Mouse (Mus musculus) cerebral cortex, adult 2 months (tissue): ENCODE measurements around the gene Smyd3.

Experiments used
- WGBS: fragments of 180-500 bp; shearing (Covaris S2); methylation state at CpG from one replicate; pipeline ENCODE4 v1.1.7; 2018; 5-methylcytosine and 5-hydroxymethylcytosine counted together

Gene Smyd3

GRCm38 (mm10) chr1:179461019-179461814 is 56.6 kb downstream of the Smyd3 start:
- WGBS: 93% methylated on average over 22 of the region's 22 CpGs

- 72% methylated on average over 10 of the region's 10 CpGs for WGBS
Observed at GRCm38 (mm10) chr1:179458987-179459368, 58.9 kb downstream of the Smyd3 start.

DNA sequence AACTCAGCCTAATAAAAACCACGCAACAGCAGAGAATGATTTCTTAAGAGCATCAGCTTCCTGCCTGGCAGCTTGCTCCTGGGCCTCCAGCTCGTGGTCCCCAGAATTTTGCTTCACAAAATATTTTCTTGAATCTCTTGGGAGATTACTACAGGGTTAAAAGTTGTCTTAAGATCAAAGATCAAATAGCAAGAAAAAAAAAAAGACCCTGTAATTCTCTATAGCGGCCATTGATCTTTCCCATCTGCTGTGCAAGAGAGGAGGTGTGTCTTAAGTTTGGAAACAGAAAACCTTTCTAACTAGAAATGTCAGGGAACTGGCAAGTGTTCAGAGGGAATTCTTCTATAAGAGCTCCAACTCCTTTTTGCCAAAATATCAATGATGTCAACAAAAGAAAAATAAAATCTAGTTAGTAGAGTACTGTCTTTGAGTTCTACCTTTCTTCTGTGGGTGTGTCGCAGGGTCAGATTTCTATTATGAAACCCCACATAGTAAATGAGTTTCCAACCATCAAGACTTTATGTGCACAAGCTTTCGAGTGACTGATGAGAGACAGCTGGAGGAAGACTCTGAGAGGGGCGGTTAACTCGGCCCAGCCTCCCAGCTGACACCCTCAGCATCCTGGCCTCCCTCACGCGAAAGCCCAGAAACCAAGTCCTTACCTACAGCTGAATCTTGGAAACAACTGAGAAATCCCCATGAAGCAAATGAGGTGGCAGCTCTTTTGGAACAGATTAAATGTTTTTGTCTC is 59.4 kb downstream of the Smyd3 start:
- WGBS: 66% methylated on average over 9 of the region's 9 CpGs

DNA sequence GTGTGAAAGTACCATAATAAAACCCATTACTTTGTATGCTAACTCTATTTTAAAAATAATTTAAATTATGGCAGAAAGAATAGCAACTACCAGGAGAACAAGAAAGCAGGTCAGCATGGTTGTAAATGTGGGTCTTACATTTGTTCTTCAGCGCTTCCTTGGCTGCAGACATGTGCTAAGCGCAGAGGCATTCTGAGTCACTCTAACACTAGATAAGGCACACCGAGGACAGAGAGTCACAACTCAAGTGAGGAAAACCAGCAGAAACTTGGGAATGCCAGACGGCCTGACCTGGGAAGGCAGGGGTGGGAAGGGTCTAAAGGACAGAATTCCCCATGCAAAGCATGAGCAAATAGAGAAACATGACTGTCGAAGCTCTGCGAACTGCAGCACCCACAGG is 63.2 kb downstream of the Smyd3 start:
- WGBS: 76% methylated on average over 6 of the region's 6 CpGs

DNA sequence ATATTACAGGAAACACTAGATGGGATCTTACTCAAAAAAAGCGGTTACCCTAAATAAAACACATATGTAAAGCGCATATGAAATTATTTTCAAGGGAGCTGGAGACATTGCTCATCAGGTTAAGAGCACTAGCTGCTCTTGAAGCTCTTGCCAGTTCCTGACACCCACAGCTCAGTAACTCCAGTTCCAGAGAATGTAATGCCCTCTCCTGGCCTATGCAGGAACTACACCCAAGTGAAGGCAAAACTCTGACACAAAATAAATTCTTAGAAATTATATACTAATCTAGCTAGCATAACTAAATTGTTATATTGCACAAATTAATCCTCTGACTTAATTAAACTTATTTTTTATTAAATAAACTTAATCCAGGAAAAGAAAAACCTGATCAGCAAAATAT is 66.6 kb downstream of the Smyd3 start:
- 89% methylated on average over 2 of the region's 2 CpGs for WGBS

DNA sequence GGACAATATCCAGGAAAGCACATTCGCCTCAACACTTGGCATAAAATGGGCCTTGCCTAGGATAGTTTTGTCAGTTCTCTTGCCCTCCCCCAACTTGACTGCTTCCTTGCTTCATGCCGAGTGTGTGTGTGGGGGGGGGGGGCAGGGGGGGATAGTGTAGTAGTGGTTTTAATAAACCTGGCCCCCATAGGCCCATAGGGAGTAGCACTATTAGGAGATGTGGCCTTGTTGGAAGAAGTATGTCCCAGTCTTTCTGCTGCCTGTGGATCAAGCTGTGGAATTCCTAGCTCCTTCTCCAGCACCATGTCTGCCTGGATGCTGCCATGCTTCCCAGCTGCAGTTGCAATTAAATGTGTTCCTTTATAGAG is 71.0 kb downstream of the Smyd3 start:
- 43% methylated on average over 2 of the region's 2 CpGs for WGBS

DNA sequence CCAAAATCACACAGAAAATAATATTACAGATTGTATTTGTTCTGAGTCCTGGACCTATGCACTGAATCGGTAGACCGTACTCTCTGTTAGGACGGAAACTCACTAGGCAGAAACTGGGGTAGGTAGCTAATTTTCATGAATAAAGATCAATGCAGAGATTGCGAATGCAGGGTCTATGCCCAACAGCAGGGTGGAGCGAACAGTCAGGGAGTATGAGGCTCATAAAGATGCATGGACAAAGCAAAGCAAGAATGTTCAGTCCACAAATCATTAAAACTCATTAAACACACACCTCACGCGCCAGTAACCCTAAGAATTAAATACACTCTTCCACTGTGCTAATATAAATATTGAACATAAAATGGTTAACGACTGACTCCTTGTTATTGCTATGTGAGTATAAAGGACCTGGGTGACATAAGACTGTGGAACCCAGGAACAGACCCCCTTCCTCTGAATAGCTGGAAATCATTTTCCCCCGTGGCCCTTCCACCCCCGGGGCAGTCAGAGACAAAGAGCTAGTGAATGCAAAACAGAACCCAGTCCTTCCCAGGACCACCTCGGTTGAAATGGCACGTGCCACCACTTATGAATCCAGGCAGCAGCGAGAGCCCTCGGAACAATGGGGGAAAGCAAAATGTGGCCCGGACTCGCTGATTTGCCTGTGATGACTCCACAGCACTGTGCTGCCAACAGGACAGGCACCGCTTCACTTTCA is 71.6 kb downstream of the Smyd3 start:
- 65% methylated on average over 17 of the region's 17 CpGs for WGBS

GRCm38 (mm10) chr1:179443835-179444234 is 74.0 kb downstream of the Smyd3 start:
- 91% methylated on average over 13 of the region's 13 CpGs for WGBS

GRCm38 (mm10) chr1:179443423-179443822 is 74.4 kb downstream of the Smyd3 start:
- 88% methylated on average over 8 of the region's 8 CpGs for WGBS

DNA sequence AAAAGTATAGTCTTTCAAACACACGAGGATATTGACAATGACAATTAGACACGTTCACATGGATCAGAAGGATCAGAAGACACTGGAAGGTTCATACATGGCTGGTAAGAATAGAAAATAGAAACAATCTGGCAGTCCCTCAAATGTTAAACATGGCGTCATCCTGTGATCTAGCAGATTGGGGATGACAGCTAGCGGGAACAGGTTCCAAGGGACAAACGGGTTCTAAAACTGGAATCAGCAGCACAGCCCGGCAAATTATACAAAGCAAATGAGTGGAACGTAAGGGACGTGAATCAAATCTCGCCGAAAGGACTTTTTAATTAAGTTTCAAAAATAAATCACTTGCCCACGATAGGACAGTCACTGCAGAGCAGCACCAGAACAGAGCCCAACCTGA is 81.2 kb downstream of the Smyd3 start:
- 57% methylated on average over 11 of the region's 11 CpGs for WGBS

GRCm38 (mm10) chr1:179434443-179435260 is 83.2 kb downstream of the Smyd3 start:
- 71% methylated on average over 11 of the region's 11 CpGs for WGBS

- 83% methylated on average over 7 of the region's 7 CpGs for WGBS
Observed at GRCm38 (mm10) chr1:179433828-179434227, 84.0 kb downstream of the Smyd3 start.

DNA sequence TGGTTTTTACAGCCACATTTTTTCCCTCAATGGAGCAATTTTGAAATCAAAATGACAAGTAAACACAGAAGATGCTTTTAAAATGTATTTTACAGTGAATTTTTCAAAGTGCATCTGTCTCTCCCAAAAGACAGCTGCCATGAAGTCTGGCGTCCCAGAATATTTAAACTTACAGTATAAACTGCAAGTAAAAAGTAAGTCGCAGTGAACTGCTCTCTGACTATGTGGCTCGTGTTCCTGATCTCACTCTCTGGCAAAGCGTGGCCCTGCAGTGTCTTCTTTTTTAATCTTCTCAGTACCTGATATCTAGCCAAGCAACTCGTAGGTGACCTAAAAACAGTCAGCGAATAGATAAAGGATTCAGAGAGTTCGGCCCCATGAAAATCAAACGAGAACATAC is 84.5 kb downstream of the Smyd3 start:
- WGBS: 58% methylated on average over 8 of the region's 8 CpGs

- WGBS: 95% methylated on average over 3 of the region's 3 CpGs
Observed at GRCm38 (mm10) chr1:179430077-179430476, 87.8 kb downstream of the Smyd3 start.

- WGBS: 88% methylated on average over 12 of the region's 12 CpGs
Observed at GRCm38 (mm10) chr1:179424879-179425472, 92.9 kb downstream of the Smyd3 start.

- WGBS: 73% methylated on average over 4 of the region's 4 CpGs
Observed at GRCm38 (mm10) chr1:179419091-179419490, 98.8 kb downstream of the Smyd3 start.

- WGBS: 91% methylated on average over 4 of the region's 4 CpGs
Observed at GRCm38 (mm10) chr1:179408086-179408485, 109.8 kb downstream of the Smyd3 start.

GRCm38 (mm10) chr1:179400835-179401234 is 117.0 kb downstream of the Smyd3 start:
- 82% methylated on average over 5 of the region's 5 CpGs for WGBS

- 78% methylated on average over 4 of the region's 4 CpGs for WGBS
Observed at GRCm38 (mm10) chr1:179398639-179399038, 119.2 kb downstream of the Smyd3 start.

DNA sequence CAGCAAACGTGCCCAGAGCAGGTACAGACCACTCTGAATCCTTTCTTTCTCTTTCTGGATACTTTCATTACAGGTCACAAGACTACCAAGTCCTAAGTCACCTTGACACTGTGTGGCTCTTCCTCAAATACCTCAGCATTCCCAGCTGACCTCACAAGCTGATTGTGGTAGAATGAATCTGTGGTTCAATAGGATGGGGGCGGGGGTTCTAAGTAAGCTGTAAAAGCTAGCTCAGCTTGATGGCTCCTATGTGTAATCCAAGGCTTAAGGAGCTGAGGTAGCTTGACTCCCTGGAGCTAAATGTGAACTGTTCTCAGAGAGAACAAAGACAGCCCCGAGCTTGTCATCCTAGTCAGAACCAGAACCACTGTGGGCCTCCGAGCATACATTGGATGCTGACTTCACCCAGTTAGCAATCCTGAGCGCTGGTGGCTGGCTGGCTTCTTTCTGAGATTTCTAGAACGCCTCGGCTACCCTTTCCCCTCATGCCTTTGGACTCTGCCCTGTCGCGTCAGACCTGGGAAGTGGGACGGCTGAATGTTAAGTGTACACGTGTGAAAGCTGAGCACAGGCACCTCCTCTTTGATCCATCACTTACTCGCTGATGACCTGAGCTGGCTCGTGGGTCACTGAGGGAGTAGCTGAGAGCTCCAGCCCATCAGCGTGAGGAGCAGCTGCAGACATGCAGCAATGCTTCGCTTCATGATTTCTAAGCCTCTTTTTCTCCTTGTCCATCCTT is 131.4 kb downstream of the Smyd3 start:
- WGBS: 76% methylated on average over 15 of the region's 15 CpGs

DNA sequence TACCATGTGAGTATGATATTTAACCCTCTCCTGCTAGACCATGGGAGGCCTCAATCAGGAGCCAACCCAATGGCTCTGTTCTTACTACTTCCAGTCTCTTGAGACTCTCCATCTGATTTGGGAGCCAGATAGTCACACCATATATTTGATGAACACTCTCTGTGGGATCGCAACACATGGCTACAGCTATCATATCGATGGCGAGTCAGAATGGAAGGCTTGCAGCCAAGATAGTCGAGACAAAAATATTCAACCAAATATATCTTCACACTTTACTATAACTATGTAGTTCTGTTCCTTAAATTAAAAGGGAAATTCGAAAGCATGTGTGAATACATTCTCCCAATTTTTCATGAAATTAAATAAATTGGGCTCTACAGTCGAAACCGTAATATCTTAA is 132.2 kb downstream of the Smyd3 start:
- WGBS: 59% methylated on average over 7 of the region's 7 CpGs
